Mouse (Mus musculus) embryonic fibroblast, embryonic 13.5 days (primary cell): Measurements from ENCODE around the gene Galnt18.

Source experiments
- CTCF ChIP-seq: IDR thresholded peaks from 2 replicates; pipeline ENCODE4 v1.5.1; 2011; ENCODE audit warnings: mild to moderate bottlenecking, control low read depth, low read length, moderate library complexity, borderline replicate concordance; ENCODE audit not compliant: insufficient read depth
- POLR2A ChIP-seq: IDR thresholded peaks from 2 replicates; pipeline ENCODE4 v1.6.1; 2011; ENCODE audit warnings: low read depth, mild to moderate bottlenecking, control low read depth, low read length, moderate library complexity

- no peak for TF ChIP-seq POLR2A
- TF ChIP-seq CTCF, result no peak
These were observed 24.9 kb upstream of the Galnt18 start for GRCm38 (mm10) chr7:111804646-111805045.
